Mouse (Mus musculus): ENCODE data around the gene H2-Oa. TPM values are rescaled to one million over a fixed set of nuclear protein-coding genes. Genes with fewer than 3 reads are reported as not detected.

H2-Oa gene
- polyA plus RNA-seq, 1 experiment from 2014 or later, result 3.1 TPM

DNA sequence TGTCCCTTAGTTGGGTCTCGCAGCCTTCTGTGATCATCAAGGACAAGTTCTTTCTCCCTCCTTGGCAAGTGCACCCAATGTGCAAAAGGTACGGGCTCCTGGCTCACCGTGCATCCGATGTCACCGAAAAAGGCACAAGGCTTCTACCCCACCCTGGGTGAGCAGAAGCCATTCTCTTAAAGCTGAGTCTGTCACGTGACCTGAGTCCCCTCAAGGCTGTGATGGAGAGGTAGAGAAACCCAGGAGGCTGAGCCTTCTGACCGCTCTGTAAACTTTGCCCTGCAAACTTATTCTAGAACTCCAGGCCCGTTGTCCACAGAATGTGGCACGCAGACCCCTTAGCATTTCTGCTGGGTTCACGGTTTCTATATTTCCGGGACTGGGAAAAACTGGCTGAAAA is 13.1 kb upstream of the H2-Oa start:
- no peaks in the 10 kb centered on the region for H3K4me1 ChIP-seq (ENCODE audit: control insufficient read depth, insufficient read depth, low read length)
- no peaks in the 10 kb centered on the region for H3K9me3 ChIP-seq (replicated peaks; ENCODE audit: control insufficient read depth, low read length)
- no peak for ATAC-seq (replicated peaks; ENCODE audit: extremely low read depth, insufficient read depth, low FRiP score)
- no peak overlapping the region for H3K9ac ChIP-seq (ENCODE audit: low read length)
- 83% methylated on average over 11 of the region's 11 CpGs for WGBS
- H3K4me2 ChIP-seq (ENCODE audit: low read depth, low read length), result no peak overlapping the region
- H3K36me3 ChIP-seq (ENCODE audit: control insufficient read depth, insufficient read depth), result no peaks in the 10 kb centered on the region
- no peak overlapping the region for H3K27ac ChIP-seq (ENCODE audit: low read length)
- H3K4me3 ChIP-seq (ENCODE audit: low read length), result no peak overlapping the region
- H3K27me3 ChIP-seq (ENCODE audit: control insufficient read depth, insufficient read depth, low read length), result peaks cover 29% of the 10 kb centered on the region

DNA sequence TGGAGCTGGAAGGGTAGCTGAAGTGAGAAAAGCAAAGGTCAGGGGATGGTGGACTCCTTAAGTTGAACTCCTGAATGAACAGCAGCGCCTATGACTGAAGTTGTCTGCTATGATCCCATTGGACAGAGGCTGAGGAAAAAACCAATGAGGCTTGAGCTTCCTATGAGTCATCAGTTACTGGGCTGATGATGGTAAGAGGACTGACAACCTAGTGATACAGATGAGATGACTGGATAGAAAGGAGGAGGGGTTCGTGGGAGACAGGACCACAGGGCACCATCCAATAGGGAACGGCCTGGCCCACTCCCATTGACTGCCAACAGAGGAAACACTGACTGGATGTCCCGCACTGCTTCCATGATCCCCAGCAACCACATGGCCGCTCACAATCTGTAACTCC is 12.5 kb upstream of the H2-Oa start:
- WGBS, result 25% methylated on average over 5 of the region's 5 CpGs
- Histone ChIP-seq H3K27me3 (ENCODE audit: control insufficient read depth, insufficient read depth, low read length) (peaks cover 27% of the 10 kb centered on the region), H3K36me3 (ENCODE audit: control insufficient read depth, insufficient read depth) (no peaks in the 10 kb centered on the region), H3K4me1 (ENCODE audit: control insufficient read depth, insufficient read depth, low read length) (no peaks in the 10 kb centered on the region), H3K27ac (ENCODE audit: low read length) (no peak overlapping the region), H3K9me3 (replicated peaks; ENCODE audit: control insufficient read depth, low read length) (no peaks in the 10 kb centered on the region), H3K4me3 (ENCODE audit: low read length) (no peak overlapping the region), H3K9ac (ENCODE audit: low read length) (no peak overlapping the region), H3K4me2 (ENCODE audit: low read depth, low read length) (no peak overlapping the region)
- peak; percentile 76; the same call in 1 of the 2 replicates for ATAC-seq (replicated peaks; ENCODE audit: extremely low read depth, insufficient read depth, low FRiP score)

DNA sequence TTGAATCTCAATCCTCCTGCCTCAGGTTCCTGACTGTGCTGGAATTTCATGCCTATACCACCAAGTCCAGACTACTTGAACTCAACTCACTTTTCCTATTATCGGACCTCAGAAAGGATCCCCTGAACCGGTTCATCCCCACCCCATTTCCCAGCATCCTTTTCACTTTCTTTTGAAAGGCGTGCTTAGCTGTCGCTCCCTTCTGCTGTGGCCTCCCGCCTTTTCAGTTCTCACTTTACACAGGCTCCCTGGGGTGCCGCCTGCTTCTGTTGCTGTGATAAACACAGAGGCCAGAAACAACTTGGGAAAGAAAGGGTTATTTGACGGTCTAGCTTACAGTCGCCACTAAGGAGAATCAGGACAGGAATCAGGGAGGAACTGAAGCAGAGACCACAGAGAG is 9.0 kb upstream of the H2-Oa start:
- 15% methylated on average over 8 of the region's 8 CpGs for WGBS

DNA sequence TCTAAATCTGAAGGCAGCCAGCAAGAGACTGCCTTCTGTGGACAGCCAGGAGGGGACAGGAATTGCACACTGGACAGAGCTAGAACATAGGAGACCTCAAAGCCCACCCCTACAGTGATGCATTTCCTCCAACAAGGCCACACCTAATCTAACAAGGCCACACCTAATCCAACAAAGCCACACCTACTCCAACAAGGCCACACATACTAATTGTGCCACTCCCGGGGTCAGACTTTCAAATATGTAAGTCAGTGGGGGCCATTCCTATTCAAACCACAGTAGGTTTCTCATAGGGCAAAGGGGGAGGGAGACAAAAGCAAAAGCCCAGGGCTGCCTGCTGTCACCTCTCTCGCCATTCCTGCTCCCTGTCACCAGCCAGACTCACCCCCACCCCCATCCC is 4.8 kb upstream of the H2-Oa start:
- Histone ChIP-seq H3K9me3 (replicated peaks; ENCODE audit: control insufficient read depth, low read length) (no peaks in the 10 kb centered on the region), H3K4me2 (ENCODE audit: low read depth, low read length) (no peak overlapping the region), H3K36me3 (ENCODE audit: control insufficient read depth, insufficient read depth) (no peaks in the 10 kb centered on the region), H3K27ac (ENCODE audit: low read length) (no peak overlapping the region), H3K4me3 (ENCODE audit: low read length) (no peak overlapping the region), H3K27me3 (ENCODE audit: control insufficient read depth, insufficient read depth, low read length) (peaks cover 7% of the 10 kb centered on the region; the same call in 1 of the 2 replicates), H3K9ac (ENCODE audit: low read length) (no peak overlapping the region), H3K4me1 (ENCODE audit: control insufficient read depth, insufficient read depth, low read length) (no peaks in the 10 kb centered on the region)
- no peak for ATAC-seq (replicated peaks; ENCODE audit: extremely low read depth, insufficient read depth, low FRiP score)
- whole genome bisulfite sequencing, result 51% methylated on average over 2 of the region's 2 CpGs

More for the DNA sequence above, 9.0 kb upstream of the H2-Oa start:
- ATAC-seq (replicated peaks; ENCODE audit: extremely low read depth, insufficient read depth, low FRiP score), result no peak
- Histone ChIP-seq H3K9me3 (replicated peaks; ENCODE audit: control insufficient read depth, low read length) (no peaks in the 10 kb centered on the region), H3K9ac (ENCODE audit: low read length) (no peak overlapping the region), H3K4me2 (ENCODE audit: low read depth, low read length) (no peak overlapping the region), H3K27me3 (ENCODE audit: control insufficient read depth, insufficient read depth, low read length) (peaks cover 12% of the 10 kb centered on the region; the same call in 1 of the 2 replicates), H3K4me1 (ENCODE audit: control insufficient read depth, insufficient read depth, low read length) (no peaks in the 10 kb centered on the region), H3K4me3 (ENCODE audit: low read length) (no peak overlapping the region), H3K27ac (ENCODE audit: low read length) (no peak overlapping the region), H3K36me3 (ENCODE audit: control insufficient read depth, insufficient read depth) (no peaks in the 10 kb centered on the region)

DNA sequence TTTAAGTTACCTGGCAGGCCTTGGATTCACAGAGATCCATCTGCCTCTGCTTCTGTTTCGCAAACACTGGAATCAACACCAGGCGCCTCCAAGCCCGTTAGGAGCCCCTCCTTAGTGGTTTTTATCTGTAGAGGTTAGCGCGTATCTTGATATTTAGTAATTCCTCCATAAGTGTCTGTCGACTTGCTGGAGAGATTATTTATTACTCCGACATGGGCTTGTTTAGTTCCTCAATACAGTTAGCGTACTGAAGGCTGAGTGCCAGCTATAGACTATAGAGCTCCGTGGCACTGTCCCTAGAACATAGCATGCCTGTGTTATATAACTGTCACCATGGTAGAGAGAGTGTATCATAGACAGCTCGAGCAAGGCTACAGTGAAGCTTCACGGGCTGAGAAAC is 4.0 kb upstream of the H2-Oa start:
- Histone ChIP-seq H3K36me3 (ENCODE audit: control insufficient read depth, insufficient read depth) (no peaks in the 10 kb centered on the region), H3K4me1 (ENCODE audit: control insufficient read depth, insufficient read depth, low read length) (no peaks in the 10 kb centered on the region), H3K4me3 (ENCODE audit: low read length) (no peak overlapping the region), H3K27me3 (ENCODE audit: control insufficient read depth, insufficient read depth, low read length) (peaks cover 2% of the 10 kb centered on the region; the same call in 1 of the 2 replicates), H3K9ac (ENCODE audit: low read length) (no peak overlapping the region), H3K4me2 (ENCODE audit: low read depth, low read length) (no peak overlapping the region), H3K27ac (ENCODE audit: low read length) (no peak overlapping the region), H3K9me3 (replicated peaks; ENCODE audit: control insufficient read depth, low read length) (no peaks in the 10 kb centered on the region)
- no peak for ATAC-seq (replicated peaks; ENCODE audit: extremely low read depth, insufficient read depth, low FRiP score)
- 54% methylated on average over 11 of the region's 11 CpGs for WGBS

DNA sequence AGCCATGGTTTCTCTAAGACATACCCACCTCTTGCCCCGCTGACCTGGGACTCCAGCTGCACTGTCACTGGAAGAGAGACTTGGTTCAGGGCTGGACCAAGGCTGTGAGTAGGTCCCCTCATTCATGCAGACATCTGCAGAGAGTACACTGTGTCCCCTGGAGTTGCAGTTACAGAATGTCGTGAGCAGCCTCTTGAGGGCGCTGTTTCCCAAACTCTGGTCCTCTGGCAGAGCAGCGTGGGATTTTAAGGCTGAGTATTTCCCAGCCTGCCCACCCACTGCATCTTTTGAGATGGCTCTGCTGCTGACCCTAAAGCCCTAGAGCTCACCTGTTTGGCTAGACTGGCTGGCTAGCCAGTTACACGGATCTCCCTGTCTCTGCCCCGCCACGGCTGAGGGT is 1.2 kb upstream of the H2-Oa start:
- Histone ChIP-seq H3K36me3 (ENCODE audit: control insufficient read depth, insufficient read depth) (no peaks in the 10 kb centered on the region), H3K4me2 (ENCODE audit: low read depth, low read length) (no peak overlapping the region), H3K9me3 (replicated peaks; ENCODE audit: control insufficient read depth, low read length) (no peaks in the 10 kb centered on the region), H3K4me3 (ENCODE audit: low read length) (no peak overlapping the region), H3K9ac (ENCODE audit: low read length) (no peak overlapping the region), H3K4me1 (ENCODE audit: control insufficient read depth, insufficient read depth, low read length) (no peaks in the 10 kb centered on the region), H3K27me3 (ENCODE audit: control insufficient read depth, insufficient read depth, low read length) (peaks cover 2% of the 10 kb centered on the region; the same call in 1 of the 2 replicates), H3K27ac (ENCODE audit: low read length) (no peak overlapping the region)
- WGBS, result 56% methylated on average over 7 of the region's 7 CpGs
- ATAC-seq (replicated peaks; ENCODE audit: extremely low read depth, insufficient read depth, low FRiP score), result no peak

DNA sequence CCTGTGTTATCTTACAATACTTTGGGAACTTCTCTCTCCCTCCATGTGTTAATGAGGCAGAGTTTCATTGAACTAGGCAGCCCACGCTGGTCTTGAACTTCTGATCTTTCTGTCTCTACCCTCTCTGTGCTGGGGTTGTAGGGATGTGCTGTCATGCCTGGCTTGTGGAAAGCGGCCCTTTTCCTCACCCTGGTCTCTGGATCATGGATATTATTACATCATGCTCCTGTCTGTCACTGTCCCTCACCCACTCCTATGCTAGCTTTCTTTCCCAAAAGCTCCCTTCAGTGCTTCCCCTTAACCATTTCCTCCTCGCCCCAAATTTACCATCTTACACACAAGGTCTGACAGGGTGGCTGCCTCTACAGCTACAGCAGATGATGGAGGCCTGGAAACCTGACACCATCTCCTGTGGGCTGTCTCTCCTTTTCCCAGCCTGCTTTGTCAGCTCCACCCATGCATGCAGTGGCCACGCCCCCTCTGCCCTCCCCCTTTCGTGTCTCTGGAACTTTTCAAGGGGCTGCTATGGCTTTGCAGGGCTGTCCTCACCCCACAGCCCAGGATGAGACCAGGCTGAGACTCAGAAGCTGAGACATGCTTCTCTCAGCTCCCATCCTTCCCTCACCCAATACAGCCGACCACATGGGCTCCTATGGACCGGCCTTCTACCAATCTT is 1.2 kb downstream of the H2-Oa start:
- no peak; the same call in 1 of the 2 replicates for ATAC-seq (replicated peaks; ENCODE audit: extremely low read depth, insufficient read depth, low FRiP score)
- Histone ChIP-seq H3K4me1 (ENCODE audit: control insufficient read depth, insufficient read depth, low read length) (no peaks in the 10 kb centered on the region), H3K9ac (ENCODE audit: low read length) (no peak overlapping the region), H3K27ac (ENCODE audit: low read length) (no peak overlapping the region), H3K4me3 (ENCODE audit: low read length) (no peak overlapping the region), H3K4me2 (ENCODE audit: low read depth, low read length) (no peak overlapping the region), H3K36me3 (ENCODE audit: control insufficient read depth, insufficient read depth) (no peaks in the 10 kb centered on the region), H3K9me3 (replicated peaks; ENCODE audit: control insufficient read depth, low read length) (no peaks in the 10 kb centered on the region), H3K27me3 (ENCODE audit: control insufficient read depth, insufficient read depth, low read length) (no peaks in the 10 kb centered on the region)
- 29% methylated on average over 7 of the region's 7 CpGs for WGBS

DNA sequence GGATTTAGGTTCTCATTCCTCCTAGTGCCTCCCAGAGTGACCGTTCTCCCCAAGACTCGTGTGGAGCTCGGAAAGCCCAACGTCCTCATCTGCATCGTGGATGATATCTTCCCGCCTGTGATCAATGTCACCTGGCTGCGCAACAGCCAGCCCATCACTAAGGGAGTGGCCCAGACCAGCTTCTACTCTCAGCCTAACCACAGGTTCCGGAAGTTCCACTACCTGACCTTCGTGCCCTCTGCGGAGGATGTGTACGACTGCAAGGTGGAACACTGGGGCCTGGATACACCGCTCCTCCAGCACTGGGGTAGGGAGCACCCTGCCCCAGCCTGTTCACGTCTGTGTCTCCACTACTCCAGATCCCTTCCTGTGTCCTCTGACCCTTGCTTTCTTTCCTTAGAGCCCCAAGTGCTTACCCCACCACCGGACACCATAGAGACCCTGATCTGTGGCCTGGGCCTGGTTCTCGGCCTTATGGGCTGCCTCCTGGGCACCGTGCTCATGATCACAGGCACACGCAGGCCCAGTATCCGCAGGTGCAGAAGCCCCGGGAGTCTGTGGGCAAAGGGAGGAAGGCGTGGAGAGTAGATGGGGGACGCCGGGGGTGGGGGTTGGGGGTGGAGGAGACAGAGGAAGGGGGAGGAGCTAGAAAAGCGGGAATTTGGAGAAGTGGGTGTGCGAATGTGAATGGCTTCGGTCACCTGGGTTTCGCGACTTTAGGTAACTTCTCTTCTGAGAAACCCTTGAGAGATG is 2.3 kb downstream of the H2-Oa start:
- H3K27ac ChIP-seq (ENCODE audit: low read length), result no peak overlapping the region
- no peak for ATAC-seq (replicated peaks; ENCODE audit: extremely low read depth, insufficient read depth, low FRiP score)
- no peaks in the 10 kb centered on the region for H3K9me3 ChIP-seq (replicated peaks; ENCODE audit: control insufficient read depth, low read length)
- no peak overlapping the region for H3K4me3 ChIP-seq (ENCODE audit: low read length)
- peaks cover 5% of the 10 kb centered on the region for H3K4me1 ChIP-seq (ENCODE audit: control insufficient read depth, insufficient read depth, low read length)
- no peaks in the 10 kb centered on the region for H3K36me3 ChIP-seq (ENCODE audit: control insufficient read depth, insufficient read depth)
- 78% methylated on average over 27 of the region's 27 CpGs for WGBS
- H3K4me2 ChIP-seq (ENCODE audit: low read depth, low read length), result no peak overlapping the region
- no peak overlapping the region for H3K9ac ChIP-seq (ENCODE audit: low read length)
- H3K27me3 ChIP-seq (ENCODE audit: control insufficient read depth, insufficient read depth, low read length), result no peaks in the 10 kb centered on the region

DNA sequence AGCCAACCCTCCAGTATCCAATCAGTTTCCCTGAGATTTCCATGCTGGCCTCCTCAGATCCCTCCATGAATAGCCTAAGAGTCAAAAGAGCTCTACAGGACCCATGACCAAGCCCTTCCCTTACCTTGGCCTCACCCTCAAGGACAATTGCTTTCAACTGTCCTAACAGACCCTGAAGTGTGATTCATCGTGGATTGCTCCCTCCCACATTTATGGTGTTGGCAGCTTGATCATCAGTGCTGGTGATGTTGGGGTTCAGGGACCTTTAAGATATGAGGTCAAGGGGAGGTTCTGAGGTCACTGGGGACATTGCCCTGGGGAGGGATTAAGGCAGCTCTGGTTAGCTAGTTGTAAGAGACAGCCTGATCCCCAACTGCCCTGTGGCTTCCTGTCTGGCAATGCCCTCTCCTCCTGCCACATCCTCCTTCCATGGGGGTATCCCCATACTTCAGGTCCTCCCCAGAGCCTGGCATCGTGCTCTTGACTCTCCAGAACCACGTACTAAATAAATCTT is 4.4 kb downstream of the H2-Oa start:
- no peak overlapping the region for H3K4me2 ChIP-seq (ENCODE audit: low read depth, low read length)
- 57% methylated on average over 3 of the region's 3 CpGs for WGBS

More for the DNA sequence above, 4.4 kb downstream of the H2-Oa start:
- Histone ChIP-seq H3K4me1 (ENCODE audit: control insufficient read depth, insufficient read depth, low read length) (peaks cover 8% of the 10 kb centered on the region), H3K4me3 (ENCODE audit: low read length) (no peak overlapping the region), H3K9me3 (replicated peaks; ENCODE audit: control insufficient read depth, low read length) (no peaks in the 10 kb centered on the region), H3K27ac (ENCODE audit: low read length) (no peak overlapping the region), H3K9ac (ENCODE audit: low read length) (no peak overlapping the region), H3K27me3 (ENCODE audit: control insufficient read depth, insufficient read depth, low read length) (no peaks in the 10 kb centered on the region), H3K36me3 (ENCODE audit: control insufficient read depth, insufficient read depth) (no peaks in the 10 kb centered on the region)
- ATAC-seq (replicated peaks; ENCODE audit: extremely low read depth, insufficient read depth, low FRiP score), result no peak

Measured in heart, embryonic 16.5 days (tissue).